Mouse (Mus musculus): ENCODE measurements at regions not wholly inside any gene's neighbourhood (a gene's known extent, or its start where the extent isn't known, plus 50 kb on each side); places are given as distances from the start of the nearest gene placed in this dataset.

GRCm38 (mm10) chr14:25213056-25213455, 245.9 kb upstream of the Zmiz1 start:
- TF ChIP-seq CTCF (conservative IDR thresholded peaks at IDR 0.05; ENCODE audit: low read length) (no peak), POU5F1 (IDR thresholded peaks at IDR 0.05; ENCODE audit: borderline replicate concordance, low read length) (no peak), NANOG (IDR thresholded peaks at IDR 0.05; ENCODE audit: borderline replicate concordance, low read length) (no peak)
